Mouse (Mus musculus): Measurements from ENCODE around the gene Fam133b. TPM values are rescaled to one million over a fixed set of nuclear protein-coding genes. Genes with fewer than 3 reads are reported as not detected.
"Not testable (repeated sequence)": the region's sequence is repeated elsewhere in the genome, so short reads cannot be mapped to it uniquely, and the experiment has no call there.

Gene Fam133b
- polyA plus RNA-seq, 1 experiment from 2014 or later = 24.8 TPM

GRCm38 (mm10) chr5:3527041-3527691, 16.5 kb upstream of the Fam133b start:
- ATAC-seq (ENCODE audit: insufficient read depth, low FRiP score, low read depth) = peak; percentile 66; the same call in 1 of the 2 replicates
- H3K9ac ChIP-seq = no peak overlapping the region
- no peak overlapping the region for H3K27ac ChIP-seq
- H3K9me3 ChIP-seq = no peaks in the 10 kb centered on the region
- no peaks in the 10 kb centered on the region for H3K36me3 ChIP-seq
- no peaks in the 10 kb centered on the region for H3K27me3 ChIP-seq (replicated peaks)
- 35% methylated on average over 5 of the region's 5 CpGs for WGBS
- H3K4me3 ChIP-seq (replicated peaks) = no peak overlapping the region
- no peaks in the 10 kb centered on the region for H3K4me1 ChIP-seq
- H3K4me2 ChIP-seq = 0 out of 2 replicates have a peak overlapping the region, but pooled peaks have one; percentile 16

- Histone ChIP-seq H3K4me1 (no peaks in the 10 kb centered on the region), H3K27me3 (replicated peaks) (no peaks in the 10 kb centered on the region), H3K9ac (no peak overlapping the region), H3K27ac (no peak overlapping the region), H3K4me3 (replicated peaks) (no peak overlapping the region), H3K36me3 (no peaks in the 10 kb centered on the region), H3K9me3 (no peaks in the 10 kb centered on the region), H3K4me2 (no peak overlapping the region)
- no peak for ATAC-seq (ENCODE audit: insufficient read depth, low FRiP score, low read depth)
- 76% methylated on average over 10 of the region's 10 CpGs for WGBS
These were observed 13.9 kb upstream of the Fam133b start for GRCm38 (mm10) chr5:3529585-3530189.

GRCm38 (mm10) chr5:3532048-3532447, 11.6 kb upstream of the Fam133b start:
- H3K4me1 ChIP-seq; H3K27ac ChIP-seq; H3K9ac ChIP-seq; H3K4me2 ChIP-seq; H3K9me3 ChIP-seq; H3K27me3 ChIP-seq (replicated peaks); H3K36me3 ChIP-seq; ATAC-seq (ENCODE audit: insufficient read depth, low FRiP score, low read depth); H3K4me3 ChIP-seq (replicated peaks): not testable (repeated sequence)

DNA sequence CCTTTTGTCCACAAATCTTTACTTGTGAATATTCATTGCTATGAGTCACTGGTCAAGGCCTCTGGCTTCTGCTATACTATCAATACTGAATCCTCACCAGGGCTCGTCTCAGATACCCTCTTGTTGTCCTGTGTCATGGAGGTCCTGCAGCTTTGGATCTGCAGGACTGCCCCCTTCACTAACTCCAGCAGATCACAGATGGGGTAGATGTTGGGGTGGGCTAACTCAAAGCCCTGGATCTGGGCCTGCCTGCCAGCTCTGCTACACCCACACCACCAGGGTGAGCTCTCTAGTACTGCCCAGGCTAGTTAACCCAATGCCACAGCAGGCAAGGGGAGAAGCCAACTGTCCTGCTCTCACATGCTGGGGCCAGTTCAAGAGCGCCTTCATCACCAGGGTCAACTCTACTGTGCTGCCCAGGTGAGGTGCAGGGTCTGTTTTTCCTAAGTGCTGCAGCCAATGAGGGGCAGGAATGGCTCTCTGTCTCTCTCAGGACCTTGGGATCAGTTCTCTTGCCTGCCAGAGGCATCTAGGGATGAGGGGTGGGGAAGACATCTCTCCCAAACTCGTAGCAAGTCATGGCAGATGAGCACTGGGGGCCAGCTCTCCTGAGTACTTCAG, 6.9 kb upstream of the Fam133b start:
- no peak overlapping the region for H3K27ac ChIP-seq
- no peak overlapping the region for H3K9ac ChIP-seq
- no peaks in the 10 kb centered on the region for H3K27me3 ChIP-seq (replicated peaks)
- H3K36me3 ChIP-seq = no peaks in the 10 kb centered on the region
- WGBS = 80% methylated on average over 3 of the region's 3 CpGs
- ATAC-seq (ENCODE audit: insufficient read depth, low FRiP score, low read depth) = no peak
- no peak overlapping the region for H3K4me3 ChIP-seq (replicated peaks)
- H3K4me1 ChIP-seq = no peaks in the 10 kb centered on the region
- no peaks in the 10 kb centered on the region for H3K9me3 ChIP-seq
- no peak overlapping the region for H3K4me2 ChIP-seq

DNA sequence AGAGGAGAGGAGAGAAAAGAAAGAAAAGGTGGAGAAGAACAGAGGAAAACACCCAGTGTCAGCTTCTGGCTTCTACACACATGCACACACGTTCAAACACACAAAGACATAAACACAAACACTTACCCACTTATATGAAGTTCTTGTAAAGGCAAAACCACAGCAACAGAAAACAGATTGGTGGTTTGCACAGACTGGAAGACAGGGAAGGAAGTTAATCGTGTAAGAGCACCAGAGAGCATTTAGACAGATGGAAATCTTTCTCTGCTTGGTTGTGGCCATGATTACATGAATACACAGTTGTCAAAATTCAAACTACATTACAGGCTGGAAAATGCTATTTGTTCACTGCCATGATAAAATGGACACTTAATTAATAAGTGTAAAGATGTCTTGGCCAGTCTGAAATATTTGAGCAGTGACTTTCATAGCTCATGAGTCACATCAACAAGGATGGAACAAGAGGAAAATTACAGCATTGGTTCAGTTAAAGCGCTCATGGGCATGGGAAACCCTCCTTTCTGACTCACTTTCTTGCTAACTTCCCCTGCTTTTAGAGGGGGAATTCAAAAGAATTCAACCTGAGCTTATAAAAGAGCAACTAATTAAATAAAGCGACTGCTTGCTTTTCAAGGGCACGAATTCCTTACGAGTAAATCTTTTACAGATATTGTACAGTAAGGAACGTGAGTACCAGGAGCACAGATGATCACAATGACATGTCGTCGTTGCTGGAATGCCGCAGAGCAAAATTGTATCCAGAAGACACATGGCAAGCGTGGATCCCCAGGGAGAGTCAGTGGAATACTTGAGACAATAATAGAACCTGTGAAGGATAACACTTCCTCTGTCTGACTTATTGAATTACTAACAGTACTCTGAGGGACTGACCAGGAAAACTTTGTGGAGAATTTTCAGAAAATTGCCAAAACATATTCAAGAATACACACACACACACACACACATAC, 4.8 kb upstream of the Fam133b start:
- no peak overlapping the region for H3K4me3 ChIP-seq (replicated peaks)
- H3K9ac ChIP-seq = no peak overlapping the region
- no peaks in the 10 kb centered on the region for H3K36me3 ChIP-seq
- no peaks in the 10 kb centered on the region for H3K4me1 ChIP-seq
- no peak overlapping the region for H3K27ac ChIP-seq
- no peaks in the 10 kb centered on the region for H3K27me3 ChIP-seq (replicated peaks)
- no peak overlapping the region for H3K4me2 ChIP-seq
- H3K9me3 ChIP-seq = no peaks in the 10 kb centered on the region
- no peak for ATAC-seq (ENCODE audit: insufficient read depth, low FRiP score, low read depth)
- WGBS = 53% methylated on average over 11 of the region's 11 CpGs

DNA sequence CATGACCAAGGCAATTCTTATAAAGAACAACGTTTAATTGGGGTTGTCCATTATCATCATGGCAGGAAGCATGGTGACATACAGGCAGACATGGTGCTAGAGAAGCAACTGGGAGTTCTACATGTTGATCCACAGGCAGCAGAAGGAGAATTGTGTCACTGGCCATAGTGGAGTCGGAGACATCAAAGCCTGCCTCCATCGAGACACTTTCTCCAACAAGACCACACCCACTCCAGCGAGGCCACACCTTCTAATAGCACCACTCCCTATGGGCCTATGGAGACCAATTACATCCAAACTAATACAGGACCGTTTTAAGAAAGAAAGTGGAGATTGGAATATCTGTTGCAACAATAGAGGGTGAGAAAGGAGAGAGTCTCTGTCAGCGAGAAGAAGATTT, 1.8 kb upstream of the Fam133b start:
- H3K9me3 ChIP-seq = no peaks in the 10 kb centered on the region
- H3K36me3 ChIP-seq = no peaks in the 10 kb centered on the region
- H3K27me3 ChIP-seq (replicated peaks) = no peaks in the 10 kb centered on the region
- H3K4me2 ChIP-seq = no peak overlapping the region
- no peak overlapping the region for H3K27ac ChIP-seq
- H3K9ac ChIP-seq = no peak overlapping the region
- peaks cover 12% of the 10 kb centered on the region; the same call in 1 of the 2 replicates for H3K4me1 ChIP-seq
- ATAC-seq (ENCODE audit: insufficient read depth, low FRiP score, low read depth) = no peak
- 69% methylated on average over 6 of the region's 6 CpGs for WGBS
- H3K4me3 ChIP-seq (replicated peaks) = no peak overlapping the region

DNA sequence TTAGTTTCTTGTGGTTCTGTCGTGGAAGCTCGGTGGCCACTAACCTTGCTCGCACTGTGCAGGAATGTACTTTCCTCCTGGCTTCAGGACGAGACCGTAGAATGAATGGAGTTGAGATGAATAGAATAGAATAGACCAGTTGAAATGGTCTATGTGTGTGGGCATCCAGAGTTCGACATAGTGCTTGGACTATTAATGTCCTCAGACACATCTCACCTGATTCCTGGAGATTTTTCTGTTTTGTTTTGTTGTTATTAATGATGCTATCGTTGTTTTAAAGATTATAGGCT, 792 bp downstream of the Fam133b start:
- Histone ChIP-seq H3K9ac (peak overlapping the region; percentile 95), H3K36me3 (no peaks in the 10 kb centered on the region), H3K4me1 (peaks cover 12% of the 10 kb centered on the region; the same call in 1 of the 2 replicates), H3K4me2 (peak overlapping the region; percentile 63), H3K27ac (no peak overlapping the region), H3K9me3 (no peaks in the 10 kb centered on the region), H3K4me3 (replicated peaks) (peak overlapping the region; percentile 91), H3K27me3 (replicated peaks) (no peaks in the 10 kb centered on the region)
- 8% methylated on average over 7 of the region's 7 CpGs for WGBS
- ATAC-seq (ENCODE audit: insufficient read depth, low FRiP score, low read depth) = no peak

DNA sequence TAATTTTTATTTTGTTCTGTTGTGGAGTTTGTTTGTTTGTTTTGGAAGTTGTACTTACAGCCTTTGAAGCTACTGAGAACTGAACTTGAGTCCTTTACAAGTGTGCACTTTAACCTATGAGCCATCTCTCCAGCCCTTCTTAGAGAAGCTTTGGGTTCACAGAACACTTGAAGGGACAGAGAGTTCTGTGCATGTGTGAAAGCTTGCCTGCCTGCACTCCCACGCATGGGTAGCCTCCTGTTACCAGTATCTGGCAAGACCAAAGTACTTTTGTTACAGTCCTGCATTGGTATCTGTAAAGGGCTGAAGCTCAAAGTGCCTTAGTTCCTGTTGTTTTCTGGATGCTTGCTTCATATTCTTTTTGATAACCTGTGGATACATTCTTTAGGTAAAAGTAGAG, 2.6 kb downstream of the Fam133b start:
- Histone ChIP-seq H3K27me3 (replicated peaks) (no peaks in the 10 kb centered on the region), H3K4me2 (no peak overlapping the region), H3K4me3 (replicated peaks) (no peak overlapping the region), H3K9ac (no peak overlapping the region), H3K36me3 (no peaks in the 10 kb centered on the region), H3K4me1 (peaks cover 12% of the 10 kb centered on the region; the same call in 1 of the 2 replicates), H3K27ac (no peak overlapping the region), H3K9me3 (no peaks in the 10 kb centered on the region)
- WGBS = 85% methylated on average over 1 of the region's 1 CpGs
- ATAC-seq (ENCODE audit: insufficient read depth, low FRiP score, low read depth) = no peak

DNA sequence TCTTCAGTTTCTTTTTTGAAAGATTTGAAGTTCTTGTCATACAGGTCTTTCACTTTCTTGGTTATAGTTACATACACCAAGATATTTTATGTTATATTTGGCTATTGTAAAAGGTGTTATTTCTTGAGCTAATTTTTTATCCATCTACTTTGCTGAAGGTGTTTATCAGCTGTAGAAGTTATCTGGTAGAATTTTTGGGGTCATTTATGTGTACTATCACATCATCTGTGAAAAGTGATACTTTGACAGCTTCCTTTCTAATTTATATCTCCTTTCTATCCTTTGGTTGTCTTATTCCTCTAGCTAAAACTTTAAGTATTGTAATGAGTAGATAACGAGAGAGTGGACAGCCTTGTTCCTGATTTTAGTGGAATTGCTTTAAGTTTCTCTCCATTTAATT, 7.8 kb downstream of the Fam133b start:
- H3K27me3 ChIP-seq (replicated peaks) = no peaks in the 10 kb centered on the region
- H3K4me2 ChIP-seq = no peak overlapping the region
- H3K9me3 ChIP-seq = no peaks in the 10 kb centered on the region
- H3K4me1 ChIP-seq = no peaks in the 10 kb centered on the region
- no peak overlapping the region for H3K4me3 ChIP-seq (replicated peaks)
- ATAC-seq (ENCODE audit: insufficient read depth, low FRiP score, low read depth) = no peak
- no peak overlapping the region for H3K9ac ChIP-seq
- 95% methylated on average over 1 of the region's 1 CpGs for WGBS
- peaks cover 11% of the 10 kb centered on the region; the same call in 1 of the 2 replicates for H3K36me3 ChIP-seq
- H3K27ac ChIP-seq = no peak overlapping the region

DNA sequence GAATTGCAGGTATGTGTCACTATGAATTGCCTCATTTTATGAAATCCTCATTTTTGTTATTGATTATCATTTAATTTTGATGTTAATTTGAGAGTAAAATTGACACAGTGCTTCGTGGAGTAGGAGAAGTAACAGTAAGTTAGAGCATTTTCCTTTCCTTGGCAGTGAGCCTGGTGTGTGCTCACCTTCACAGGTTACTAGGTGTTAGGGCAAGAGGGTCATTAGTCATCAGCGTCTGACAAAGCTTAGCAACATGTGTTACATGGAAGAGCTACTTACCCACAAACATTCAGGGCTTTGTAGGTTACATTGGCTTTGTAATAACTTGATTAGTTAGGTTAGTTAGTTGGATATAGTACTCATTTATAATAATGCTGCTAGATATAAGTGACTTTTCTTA, 10.6 kb downstream of the Fam133b start:
- H3K4me1 ChIP-seq = no peaks in the 10 kb centered on the region
- no peak for ATAC-seq (ENCODE audit: insufficient read depth, low FRiP score, low read depth)
- H3K36me3 ChIP-seq = peaks cover 23% of the 10 kb centered on the region
- 73% methylated on average over 2 of the region's 2 CpGs for WGBS
- no peaks in the 10 kb centered on the region for H3K9me3 ChIP-seq
- H3K4me3 ChIP-seq (replicated peaks) = no peak overlapping the region
- no peak overlapping the region for H3K9ac ChIP-seq
- H3K27ac ChIP-seq = no peak overlapping the region
- no peak overlapping the region for H3K4me2 ChIP-seq
- no peaks in the 10 kb centered on the region for H3K27me3 ChIP-seq (replicated peaks)

DNA sequence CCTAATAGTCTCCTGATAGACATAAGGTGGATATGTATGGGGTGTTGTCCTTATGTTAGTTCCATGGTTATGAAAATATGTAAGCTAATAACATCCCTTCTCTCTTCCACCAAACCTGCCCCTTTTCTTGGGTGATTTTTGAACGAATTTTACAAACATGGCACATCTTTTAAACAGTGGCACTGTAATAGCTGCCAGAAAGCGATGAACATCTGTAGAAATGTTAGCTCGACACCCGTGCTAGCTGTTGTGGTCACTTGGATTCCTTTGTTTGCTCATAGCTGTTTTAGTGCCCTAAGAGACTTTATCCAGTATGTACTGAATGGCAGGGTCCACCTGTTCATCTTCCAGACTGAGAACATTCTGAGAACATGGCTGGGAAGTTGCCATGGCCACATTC, 27.6 kb downstream of the Fam133b start, which contains the start of gene 1700109H08Rik:
Gene 1700109H08Rik (plus strand): TSS at position 301 of the 400 bp plus-strand sequence.
- ATAC-seq (ENCODE audit: insufficient read depth, low FRiP score, low read depth) = no peak
- Histone ChIP-seq H3K36me3 (peaks cover 57% of the 10 kb centered on the region), H3K27ac (no peak within 1 kb of the TSS), H3K9ac (no peak within 1 kb of the TSS), H3K9me3 (no peaks in the 10 kb centered on the region), H3K27me3 (replicated peaks) (no peaks in the 10 kb centered on the region), H3K4me1 (no peaks in the 10 kb centered on the region), H3K4me2 (no peak within 1 kb of the TSS), H3K4me3 (replicated peaks) (no peak within 1 kb of the TSS)
- WGBS = 91% methylated on average over 4 of the region's 4 CpGs
